Mouse (Mus musculus): ENCODE data around the gene Hipk2. TPM values are rescaled to one million over a fixed set of nuclear protein-coding genes. Genes with fewer than 3 reads are reported as not detected.
A peak's percentile ranks its signal among the peaks of the same experiment; 100 is the strongest.
"Not testable (repeated sequence)": the region's sequence is repeated elsewhere in the genome, so short reads cannot be mapped to it uniquely, and the experiment has no call there.

Hipk2 gene
- polyA plus RNA-seq, 1 experiment from 2014 or later, result 12.0 TPM

DNA sequence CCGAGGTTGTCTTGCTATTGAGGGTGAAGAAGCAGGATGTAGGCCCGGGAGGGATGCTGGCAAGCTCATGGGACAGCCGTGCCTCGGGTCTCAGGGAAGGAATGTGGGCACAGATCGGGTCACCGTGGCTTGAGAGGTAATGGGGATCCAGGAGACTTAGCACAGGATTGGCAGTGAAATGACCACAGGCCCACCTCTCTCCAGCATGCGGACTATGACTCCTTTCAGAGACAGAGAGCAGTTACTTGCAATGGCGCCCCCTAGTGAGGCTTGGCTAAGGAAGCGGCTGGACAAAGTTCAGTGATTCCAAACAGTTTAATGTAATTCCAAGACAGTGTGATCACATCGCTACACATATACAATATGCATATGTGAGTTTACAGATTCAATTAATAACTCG is 188.7 kb downstream of the Hipk2 start:
- peaks cover 6% of the 10 kb centered on the region; the same call in 1 of the 2 replicates for H3K36me3 ChIP-seq (ENCODE audit: control insufficient read depth, insufficient read depth)
- no peaks in the 10 kb centered on the region for H3K27me3 ChIP-seq (replicated peaks; ENCODE audit: control insufficient read depth, insufficient read depth, low read length)
- ATAC-seq, result no peak

GRCm38 (mm10) chr6:38682532-38682931 is 193.4 kb downstream of the Hipk2 start:
- TF ChIP-seq CTCF (IDR thresholded peaks at IDR 0.05; ENCODE audit: low read depth), result no peak
- H3K36me3 ChIP-seq (ENCODE audit: control insufficient read depth, insufficient read depth), result peaks cover 3% of the 10 kb centered on the region; the same call in 1 of the 2 replicates

More for the DNA sequence above, 188.7 kb downstream of the Hipk2 start:
- Histone ChIP-seq H3K4me1 (replicated peaks; ENCODE audit: control insufficient read depth, insufficient read depth, low read length) (no peaks in the 10 kb centered on the region), H3K9me3 (ENCODE audit: control insufficient read depth) (no peaks in the 10 kb centered on the region), H3K4me3 (ENCODE audit: low read depth, low read length) (no peak overlapping the region), H3K9ac (ENCODE audit: low read depth, low read length) (no peak overlapping the region), H3K4me2 (replicated peaks; ENCODE audit: low read depth) (no peak overlapping the region), H3K27ac (ENCODE audit: low read depth, low read length) (no peak overlapping the region)
- TF ChIP-seq CTCF (IDR thresholded peaks at IDR 0.05; ENCODE audit: low read depth), result peak; percentile 77
- WGBS, result 75% methylated on average over 11 of the region's 11 CpGs

GRCm38 (mm10) chr6:38677629-38678028 is 198.3 kb downstream of the Hipk2 start:
- 74% methylated on average over 9 of the region's 9 CpGs for WGBS
- H3K4me3 ChIP-seq (ENCODE audit: low read depth, low read length), result no peak overlapping the region
- no peak for ATAC-seq
- H3K4me2 ChIP-seq (replicated peaks; ENCODE audit: low read depth), result no peak overlapping the region
- H3K9ac ChIP-seq (ENCODE audit: low read depth, low read length), result no peak overlapping the region
- no peak overlapping the region for H3K27ac ChIP-seq (ENCODE audit: low read depth, low read length)
- H3K9me3 ChIP-seq (ENCODE audit: control insufficient read depth), result no peaks in the 10 kb centered on the region
- no peaks in the 10 kb centered on the region for H3K4me1 ChIP-seq (replicated peaks; ENCODE audit: control insufficient read depth, insufficient read depth, low read length)
- no peaks in the 10 kb centered on the region for H3K27me3 ChIP-seq (replicated peaks; ENCODE audit: control insufficient read depth, insufficient read depth, low read length)
- no peak for TF ChIP-seq CTCF (IDR thresholded peaks at IDR 0.05; ENCODE audit: low read depth)
- H3K36me3 ChIP-seq (ENCODE audit: control insufficient read depth, insufficient read depth), result no peaks in the 10 kb centered on the region

More at GRCm38 (mm10) chr6:38682532-38682931, 193.4 kb downstream of the Hipk2 start:
- Histone ChIP-seq H3K27ac (ENCODE audit: low read depth, low read length) (no peak overlapping the region), H3K4me3 (ENCODE audit: low read depth, low read length) (no peak overlapping the region), H3K9me3 (ENCODE audit: control insufficient read depth) (no peaks in the 10 kb centered on the region), H3K4me2 (replicated peaks; ENCODE audit: low read depth) (no peak overlapping the region), H3K9ac (ENCODE audit: low read depth, low read length) (no peak overlapping the region), H3K27me3 (replicated peaks; ENCODE audit: control insufficient read depth, insufficient read depth, low read length) (no peaks in the 10 kb centered on the region), H3K4me1 (replicated peaks; ENCODE audit: control insufficient read depth, insufficient read depth, low read length) (no peaks in the 10 kb centered on the region)
- 52% methylated on average over 2 of the region's 2 CpGs for WGBS
- no peak for ATAC-seq

DNA sequence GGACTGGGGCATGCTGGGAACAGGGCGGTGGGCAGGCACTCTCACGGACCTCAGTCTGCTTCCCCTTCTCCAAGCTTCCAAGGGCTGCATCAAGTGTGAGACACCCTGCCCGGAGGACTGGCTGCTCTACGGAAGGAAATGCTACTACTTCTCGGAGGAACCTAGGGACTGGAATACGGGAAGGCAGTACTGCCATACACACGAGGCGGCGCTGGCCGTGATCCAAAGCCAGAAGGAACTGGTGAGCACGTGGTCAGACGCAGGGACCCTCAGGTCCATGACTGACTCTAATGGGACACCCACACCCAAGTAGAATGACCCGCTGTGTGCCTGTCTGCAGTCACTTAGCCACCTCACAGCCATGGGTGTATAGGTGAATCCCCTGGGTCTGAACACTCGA is 199.2 kb downstream of the Hipk2 start:
- no peak overlapping the region for H3K9ac ChIP-seq (ENCODE audit: low read depth, low read length)
- 74% methylated on average over 14 of the region's 14 CpGs for WGBS
- no peak overlapping the region for H3K27ac ChIP-seq (ENCODE audit: low read depth, low read length)
- no peak for ATAC-seq
- H3K4me3 ChIP-seq (ENCODE audit: low read depth, low read length), result no peak overlapping the region
- H3K4me2 ChIP-seq (replicated peaks; ENCODE audit: low read depth), result no peak overlapping the region
- no peaks in the 10 kb centered on the region for H3K27me3 ChIP-seq (replicated peaks; ENCODE audit: control insufficient read depth, insufficient read depth, low read length)
- H3K4me1 ChIP-seq (replicated peaks; ENCODE audit: control insufficient read depth, insufficient read depth, low read length), result no peaks in the 10 kb centered on the region
- TF ChIP-seq CTCF (IDR thresholded peaks at IDR 0.05; ENCODE audit: low read depth), result no peak
- H3K36me3 ChIP-seq (ENCODE audit: control insufficient read depth, insufficient read depth), result no peaks in the 10 kb centered on the region
- no peaks in the 10 kb centered on the region for H3K9me3 ChIP-seq (ENCODE audit: control insufficient read depth)

GRCm38 (mm10) chr6:38676217-38676616 is 199.7 kb downstream of the Hipk2 start:
- Histone ChIP-seq H3K27ac (ENCODE audit: low read depth, low read length) (no peak overlapping the region), H3K27me3 (replicated peaks; ENCODE audit: control insufficient read depth, insufficient read depth, low read length) (no peaks in the 10 kb centered on the region), H3K9ac (ENCODE audit: low read depth, low read length) (no peak overlapping the region), H3K4me2 (replicated peaks; ENCODE audit: low read depth) (no peak overlapping the region), H3K9me3 (ENCODE audit: control insufficient read depth) (no peaks in the 10 kb centered on the region), H3K4me1 (replicated peaks; ENCODE audit: control insufficient read depth, insufficient read depth, low read length) (no peaks in the 10 kb centered on the region), H3K4me3 (ENCODE audit: low read depth, low read length) (no peak overlapping the region), H3K36me3 (ENCODE audit: control insufficient read depth, insufficient read depth) (no peaks in the 10 kb centered on the region)
- 43% methylated on average over 6 of the region's 6 CpGs for WGBS
- ATAC-seq, result no peak
- TF ChIP-seq CTCF (IDR thresholded peaks at IDR 0.05; ENCODE audit: low read depth), result no peak

DNA sequence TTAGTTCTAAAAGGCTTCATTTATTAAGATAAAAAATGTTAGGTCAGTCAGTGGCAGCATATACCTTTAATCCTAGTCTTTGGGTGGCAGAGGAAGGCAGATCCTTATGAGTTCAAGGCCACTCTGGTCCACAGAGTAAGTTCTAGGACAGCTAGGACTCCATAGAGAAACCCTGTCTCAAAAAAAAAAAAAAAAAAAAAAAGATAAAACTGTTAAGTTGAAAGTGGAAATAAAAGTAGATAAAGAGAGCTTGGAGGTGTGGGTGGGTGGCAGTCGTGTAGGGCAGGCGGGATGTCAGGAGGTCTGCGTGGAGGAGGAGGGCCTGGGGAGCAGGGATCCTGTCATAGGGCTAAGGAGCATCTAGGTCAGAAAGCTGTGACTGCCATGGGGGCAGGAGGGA is 204.0 kb downstream of the Hipk2 start:
- 83% methylated on average over 3 of the region's 3 CpGs for WGBS
- no peak overlapping the region for H3K4me2 ChIP-seq (replicated peaks; ENCODE audit: low read depth)
- no peak for ATAC-seq
- no peak overlapping the region for H3K27ac ChIP-seq (ENCODE audit: low read depth, low read length)
- no peaks in the 10 kb centered on the region for H3K27me3 ChIP-seq (replicated peaks; ENCODE audit: control insufficient read depth, insufficient read depth, low read length)
- H3K9me3 ChIP-seq (ENCODE audit: control insufficient read depth), result no peaks in the 10 kb centered on the region
- H3K36me3 ChIP-seq (ENCODE audit: control insufficient read depth, insufficient read depth), result no peaks in the 10 kb centered on the region
- no peaks in the 10 kb centered on the region for H3K4me1 ChIP-seq (replicated peaks; ENCODE audit: control insufficient read depth, insufficient read depth, low read length)
- no peak overlapping the region for H3K9ac ChIP-seq (ENCODE audit: low read depth, low read length)
- TF ChIP-seq CTCF (IDR thresholded peaks at IDR 0.05; ENCODE audit: low read depth), result no peak
- H3K4me3 ChIP-seq (ENCODE audit: low read depth, low read length), result no peak overlapping the region

- WGBS, result 82% methylated on average over 7 of the region's 7 CpGs
- Histone ChIP-seq H3K27ac (ENCODE audit: low read depth, low read length) (no peak overlapping the region), H3K9me3 (ENCODE audit: control insufficient read depth) (no peaks in the 10 kb centered on the region), H3K36me3 (ENCODE audit: control insufficient read depth, insufficient read depth) (no peaks in the 10 kb centered on the region), H3K4me2 (replicated peaks; ENCODE audit: low read depth) (no peak overlapping the region), H3K4me1 (replicated peaks; ENCODE audit: control insufficient read depth, insufficient read depth, low read length) (no peaks in the 10 kb centered on the region), H3K9ac (ENCODE audit: low read depth, low read length) (no peak overlapping the region), H3K27me3 (replicated peaks; ENCODE audit: control insufficient read depth, insufficient read depth, low read length) (0 out of 2 replicates have a peak, but pooled peaks cover under 1% of the 10 kb centered on the region), H3K4me3 (ENCODE audit: low read depth, low read length) (no peak overlapping the region)
- no peak for TF ChIP-seq CTCF (IDR thresholded peaks at IDR 0.05; ENCODE audit: low read depth)
- no peak for ATAC-seq
Measured at GRCm38 (mm10) chr6:38671270-38671669, 204.7 kb downstream of the Hipk2 start.

- H3K36me3 ChIP-seq (ENCODE audit: control insufficient read depth, insufficient read depth); H3K4me1 ChIP-seq (replicated peaks; ENCODE audit: control insufficient read depth, insufficient read depth, low read length); H3K4me2 ChIP-seq (replicated peaks; ENCODE audit: low read depth); H3K4me3 ChIP-seq (ENCODE audit: low read depth, low read length); H3K9me3 ChIP-seq (ENCODE audit: control insufficient read depth); H3K27ac ChIP-seq (ENCODE audit: low read depth, low read length); H3K27me3 ChIP-seq (replicated peaks; ENCODE audit: control insufficient read depth, insufficient read depth, low read length); H3K9ac ChIP-seq (ENCODE audit: low read depth, low read length); ATAC-seq: not testable (repeated sequence)
- 33% methylated on average over 1 of the region's 1 CpGs for WGBS
Measured at GRCm38 (mm10) chr6:38670488-38670887, 205.5 kb downstream of the Hipk2 start.

Data from intestine, postnatal 0 days (tissue).